Mouse (Mus musculus): ENCODE measurements around the gene Suco.

GRCm38 (mm10) chr1:161918682-161919372, 42.3 kb upstream of the Suco start:
- TF ChIP-seq CTCF (IDR thresholded peaks at IDR 0.05; ENCODE audit: low read depth) (no peak), EP300 (IDR thresholded peaks at IDR 0.05; ENCODE audit: low read depth) (no peak)
